Mouse (Mus musculus) lung, postnatal 14 days (tissue): Measurements from ENCODE around the gene Cbx8.

Experiments
- DNase-seq: peaks from one replicate; pipeline ENCODE4 v3.0.0; 2021

Cbx8 gene

GRCm38 (mm10) chr11:119048133-119048510 lies 7.4 kb upstream of the Cbx8 start:
- DNase-seq: no peak

- DNase-seq: no peak
These were observed 6.7 kb upstream of the Cbx8 start for GRCm38 (mm10) chr11:119047261-119048132.

GRCm38 (mm10) chr11:119046601-119047245 lies 6.0 kb upstream of the Cbx8 start:
- peak; percentile 77 for DNase-seq

GRCm38 (mm10) chr11:119044551-119045337 lies 4.0 kb upstream of the Cbx8 start:
- DNase-seq: no peak

GRCm38 (mm10) chr11:119043761-119044550 lies 3.2 kb upstream of the Cbx8 start:
- DNase-seq: peak; percentile 44

GRCm38 (mm10) chr11:119043273-119043540 lies 2.4 kb upstream of the Cbx8 start:
- no peak for DNase-seq

GRCm38 (mm10) chr11:119042466-119043272 lies 1.9 kb upstream of the Cbx8 start:
- no peak for DNase-seq

- no peak for DNase-seq
These were observed 1.1 kb upstream of the Cbx8 start for GRCm38 (mm10) chr11:119041750-119042465.

- no peak for DNase-seq
These were observed 552 bp upstream of the Cbx8 start for GRCm38 (mm10) chr11:119041325-119041716.

- no peak for DNase-seq
These were observed 847 bp downstream of the Cbx8 start for GRCm38 (mm10) chr11:119039732-119040512.

- DNase-seq: no peak
These were observed 1.9 kb downstream of the Cbx8 start for GRCm38 (mm10) chr11:119038744-119039484.

GRCm38 (mm10) chr11:119037780-119038401 lies 2.9 kb downstream of the Cbx8 start:
- no peak for DNase-seq

GRCm38 (mm10) chr11:119036934-119037779 lies 3.6 kb downstream of the Cbx8 start:
- peak; percentile 46 for DNase-seq

- no peak for DNase-seq
These were observed 4.3 kb downstream of the Cbx8 start for GRCm38 (mm10) chr11:119036447-119036846.

GRCm38 (mm10) chr11:119035686-119036165 lies 5.0 kb downstream of the Cbx8 start:
- no peak for DNase-seq

GRCm38 (mm10) chr11:119035094-119035685 lies 5.6 kb downstream of the Cbx8 start:
- no peak for DNase-seq

GRCm38 (mm10) chr11:119034635-119035034 lies 6.1 kb downstream of the Cbx8 start:
- no peak for DNase-seq
